Mouse (Mus musculus) C2C12 (cell line): ENCODE data around the gene Dnajc12.

Source experiments
- CTCF ChIP-seq: IDR thresholded peaks from one replicate; pipeline ENCODE4 v1.5.1; 2011; ENCODE audit not compliant: control insufficient read depth, insufficient read depth, insufficient read length
- FOSL1 ChIP-seq: IDR thresholded peaks from one replicate; pipeline ENCODE4 v1.8.0; 2011; ENCODE audit warnings: mild to moderate bottlenecking, low read length; ENCODE audit not compliant: poor library complexity, insufficient read depth, severe bottlenecking
- MAX ChIP-seq: IDR thresholded peaks from one replicate; pipeline ENCODE4 v1.6.1; 2011; ENCODE audit warnings: mild to moderate bottlenecking, control low read depth
- USF1 ChIP-seq: IDR thresholded peaks from one replicate; pipeline ENCODE4 v1.6.1; 2011; ENCODE audit warnings: low read depth, mild to moderate bottlenecking, control low read depth, moderate library complexity

DNA sequence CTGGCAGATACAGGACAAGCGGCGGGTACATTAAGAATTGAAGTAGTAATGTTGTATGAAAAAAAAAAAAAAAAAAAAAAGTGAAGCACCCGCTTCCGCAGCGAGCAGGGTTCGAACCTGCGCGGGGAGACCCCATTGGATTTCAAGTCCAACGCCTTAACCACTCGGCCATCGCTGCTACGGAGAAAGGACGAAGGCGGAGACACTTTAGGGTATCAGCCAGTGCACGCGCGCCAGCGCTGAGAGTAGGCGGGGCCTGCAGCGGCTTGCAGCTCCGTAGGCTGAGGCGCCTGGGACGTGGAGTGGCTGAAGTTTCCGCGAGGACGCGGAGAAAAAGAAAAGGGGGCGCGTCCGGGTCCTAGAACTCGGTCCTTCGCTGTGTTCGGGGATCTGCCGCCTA is 47.1 kb downstream of the Dnajc12 start:
- no peak for TF ChIP-seq MAX
- no peak for TF ChIP-seq CTCF
- no peak for TF ChIP-seq FOSL1
- no peak for TF ChIP-seq USF1
